Mouse (Mus musculus) urinary bladder, postnatal 14 days (tissue): ENCODE data around the gene Arhgef39.
"Not testable (repeated sequence)": the region's sequence is repeated elsewhere in the genome, so short reads cannot be mapped to it uniquely, and the experiment has no call there.

Source experiments
- DNase-seq: peaks from one replicate; pipeline ENCODE4 v3.0.0; 2021; ENCODE audit warnings: low spot score

The Arhgef39 gene

DNA sequence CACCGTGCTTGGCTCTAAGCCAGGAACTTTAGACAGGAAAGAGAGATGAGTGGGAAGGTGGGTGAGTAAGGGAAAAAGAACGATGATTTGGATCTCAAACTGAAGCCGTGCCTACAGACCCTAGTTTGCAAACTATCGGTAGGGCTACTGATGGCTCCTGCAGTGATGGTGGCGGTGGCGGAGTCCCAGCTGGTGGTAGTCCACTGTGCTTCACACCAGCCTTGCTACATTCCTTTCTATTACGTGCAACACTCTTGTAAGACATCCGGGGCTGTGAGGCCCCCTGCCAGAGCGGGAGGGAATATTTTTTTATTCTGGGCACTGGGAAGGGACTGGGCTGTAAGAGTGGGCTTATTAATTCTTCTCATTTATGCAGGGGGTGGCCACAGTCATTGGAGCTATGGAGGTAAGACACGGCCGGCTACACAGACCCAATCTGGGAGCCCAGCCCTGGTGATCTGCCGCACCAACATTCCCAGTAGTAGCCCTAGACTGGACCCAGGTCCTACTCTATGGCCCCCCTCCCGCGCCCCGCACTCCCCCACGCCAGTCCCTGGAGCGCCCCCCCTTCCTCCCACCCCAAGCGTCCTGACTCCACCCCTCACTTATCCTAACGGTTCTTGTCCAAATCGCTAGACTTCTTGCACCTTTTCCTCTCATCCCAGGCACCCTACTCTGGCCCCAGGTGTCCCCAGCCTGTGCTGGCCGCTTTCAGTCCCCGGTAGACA is 8.6 kb upstream of the Arhgef39 start:
- DNase-seq: no peak

DNA sequence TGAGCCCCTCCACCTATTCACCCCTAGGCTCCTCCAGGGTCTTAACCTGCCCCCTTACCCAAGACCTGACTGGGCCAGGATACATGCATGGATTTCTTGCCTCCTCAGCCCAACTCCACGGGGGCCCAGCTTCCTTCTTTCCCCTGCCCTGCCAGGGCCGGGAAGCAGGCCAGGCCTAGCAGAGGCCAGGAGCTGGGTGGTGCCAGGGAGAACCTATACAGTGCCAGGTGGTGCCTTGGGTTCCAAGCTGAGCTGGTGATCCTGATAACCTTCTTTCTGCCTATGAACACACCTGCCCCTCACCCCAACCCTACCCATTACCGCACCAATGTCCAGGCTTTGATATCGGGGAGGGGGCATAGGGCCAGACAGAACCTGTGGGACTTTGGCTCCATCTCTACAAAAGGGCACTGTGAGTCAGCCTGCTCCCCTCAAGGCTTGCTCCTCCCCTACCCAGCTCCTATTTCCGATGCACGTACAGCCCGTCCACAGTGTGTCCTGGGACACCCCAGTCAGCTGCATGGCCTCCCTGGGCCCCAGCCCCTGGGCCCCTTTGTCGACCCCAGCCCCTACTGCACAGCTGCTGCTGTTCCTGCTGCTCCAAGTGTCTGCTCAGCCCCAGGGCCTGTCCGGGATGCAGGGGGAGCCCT is 7.2 kb upstream of the Arhgef39 start, which contains the start of gene Car9:
TSS of gene Car9 (plus strand) at position 431 of the 650 bp plus-strand sequence.
- DNase-seq: no peak

GRCm38 (mm10) chr4:43506074-43506473 is 6.6 kb upstream of the Arhgef39 start:
- no peak for DNase-seq

- DNase-seq: no peak
These were observed 4.8 kb upstream of the Arhgef39 start for GRCm38 (mm10) chr4:43504269-43504668.

GRCm38 (mm10) chr4:43503506-43503905 is 4.0 kb upstream of the Arhgef39 start:
- no peak for DNase-seq

DNA sequence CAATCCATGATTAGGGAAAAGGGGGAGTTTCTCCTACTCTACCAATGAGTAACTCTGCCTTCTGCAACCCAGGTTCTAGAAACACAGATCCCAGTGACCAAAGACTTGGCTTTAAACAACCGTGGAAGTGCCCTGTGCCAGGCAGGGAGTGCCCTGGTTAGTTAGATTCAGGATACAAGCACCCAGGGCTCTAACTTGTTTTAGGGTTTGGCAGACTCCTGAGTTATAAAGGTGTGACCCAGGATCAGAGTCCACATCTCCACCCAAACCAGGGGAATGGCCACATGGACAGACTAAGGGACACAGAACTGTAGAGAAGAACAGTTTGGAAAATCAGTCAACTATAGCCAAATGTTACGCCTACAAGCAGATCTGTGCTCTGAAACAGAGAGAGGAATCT is 3.5 kb upstream of the Arhgef39 start:
- DNase-seq: no peak

DNA sequence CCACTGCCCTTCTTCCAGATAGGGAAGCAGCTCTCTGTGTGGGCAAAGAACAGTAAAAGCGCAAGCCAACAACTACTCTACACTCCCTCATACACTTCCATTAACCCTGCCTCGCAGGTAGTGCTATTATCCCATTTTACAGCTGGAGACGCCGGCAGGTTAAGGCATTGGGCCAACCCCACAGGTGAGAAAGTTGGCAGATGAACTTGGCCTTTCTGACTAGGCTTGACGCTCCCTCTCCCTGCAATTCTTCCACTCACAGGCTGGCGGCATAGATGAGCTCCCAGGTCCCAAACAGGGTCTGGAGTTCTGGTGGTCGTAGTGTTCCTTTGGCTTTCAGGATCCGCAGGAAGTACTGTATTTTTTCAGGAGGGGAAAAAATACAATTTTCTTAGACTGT is 512 bp downstream of the Arhgef39 start:
- DNase-seq: no peak

DNA sequence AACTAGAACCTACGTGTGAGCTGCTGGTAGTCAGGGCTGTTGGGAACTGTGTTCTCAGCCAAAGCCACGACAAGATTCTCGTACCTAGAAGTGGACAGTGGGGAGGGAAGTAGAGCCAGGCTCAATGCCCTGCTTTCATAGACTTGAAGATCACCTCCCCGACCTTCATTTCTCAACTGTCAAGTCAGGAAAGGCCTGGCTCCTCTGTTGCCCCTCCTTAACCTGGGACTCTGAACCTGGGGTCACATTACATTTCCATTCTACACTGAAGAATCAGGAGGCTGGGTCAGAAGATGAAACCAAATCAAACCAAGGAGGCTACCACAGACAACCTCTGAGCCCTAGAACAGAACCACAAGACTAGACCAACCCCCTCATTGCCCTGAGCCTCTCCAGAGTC is 1.5 kb downstream of the Arhgef39 start:
- DNase-seq: no peak

GRCm38 (mm10) chr4:43497405-43497804 is 2.1 kb downstream of the Arhgef39 start:
- no peak for DNase-seq

DNA sequence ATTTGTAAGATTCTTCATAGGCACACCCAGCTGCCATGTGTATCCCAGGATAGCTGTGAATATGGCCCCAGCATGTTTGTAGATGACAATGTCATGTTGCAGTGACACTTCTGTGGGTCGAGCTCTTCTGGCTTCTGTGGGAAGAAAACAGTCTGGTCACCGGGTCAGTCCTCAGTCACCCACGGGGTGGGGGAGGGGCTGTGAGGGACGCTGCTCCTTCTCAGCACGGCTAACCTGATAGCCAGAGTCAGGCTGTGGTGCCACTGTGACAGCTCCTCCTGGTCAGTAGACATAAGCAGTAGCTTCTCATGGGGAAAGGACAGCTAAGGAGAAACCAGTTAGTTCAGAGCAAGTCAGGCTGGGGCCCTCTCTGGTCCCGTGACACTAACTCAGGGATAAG is 2.9 kb downstream of the Arhgef39 start:
- no peak for DNase-seq

GRCm38 (mm10) chr4:43493846-43494240 is 5.7 kb downstream of the Arhgef39 start:
- no peak for DNase-seq

GRCm38 (mm10) chr4:43493186-43493845 is 6.2 kb downstream of the Arhgef39 start:
- DNase-seq: peak; percentile 96

DNA sequence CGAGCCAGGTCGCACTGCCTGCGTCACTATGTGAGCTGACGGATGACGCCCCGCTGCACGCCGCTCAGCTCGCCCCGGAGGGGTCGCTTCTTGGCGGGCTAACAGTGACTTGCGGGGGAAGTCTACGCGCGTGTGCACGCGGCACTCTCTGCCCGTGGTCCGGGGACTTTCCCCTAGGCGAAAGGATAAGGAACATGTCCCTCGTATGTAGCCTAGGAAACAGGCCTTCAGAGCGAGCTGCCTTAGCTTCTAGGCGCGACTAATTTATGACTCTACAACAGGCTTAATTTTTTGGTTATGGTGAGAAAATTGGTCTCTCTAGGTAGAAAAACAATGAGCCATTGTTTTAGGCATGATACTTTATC is 6.7 kb downstream of the Arhgef39 start, which contains the start of gene Ccdc107:
TSS of gene Ccdc107 (plus strand) at position 80 of the 365 bp plus-strand sequence.
- peak; percentile 92 for DNase-seq

- no peak for DNase-seq
These were observed 7.2 kb downstream of the Arhgef39 start for GRCm38 (mm10) chr4:43492101-43492820.

DNA sequence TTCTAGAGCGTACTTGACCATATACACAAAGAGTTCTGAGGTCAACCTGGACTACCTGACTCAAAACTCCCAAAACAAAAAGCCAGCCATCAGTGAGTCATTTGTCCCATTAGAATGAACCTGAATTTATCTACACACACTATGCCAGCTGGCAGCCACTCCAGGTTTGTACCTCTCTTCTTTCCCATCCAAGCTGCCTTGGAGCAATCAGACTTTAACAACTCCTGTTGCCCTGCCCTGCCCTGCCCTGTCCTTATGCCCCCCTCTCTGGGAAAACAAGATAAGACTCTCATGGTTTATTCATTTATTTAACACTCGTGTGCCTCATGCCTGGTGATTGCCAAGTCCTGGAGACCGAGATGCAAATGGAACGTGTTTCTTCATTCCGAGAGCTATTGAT is 8.7 kb downstream of the Arhgef39 start:
- DNase-seq: no peak

DNA sequence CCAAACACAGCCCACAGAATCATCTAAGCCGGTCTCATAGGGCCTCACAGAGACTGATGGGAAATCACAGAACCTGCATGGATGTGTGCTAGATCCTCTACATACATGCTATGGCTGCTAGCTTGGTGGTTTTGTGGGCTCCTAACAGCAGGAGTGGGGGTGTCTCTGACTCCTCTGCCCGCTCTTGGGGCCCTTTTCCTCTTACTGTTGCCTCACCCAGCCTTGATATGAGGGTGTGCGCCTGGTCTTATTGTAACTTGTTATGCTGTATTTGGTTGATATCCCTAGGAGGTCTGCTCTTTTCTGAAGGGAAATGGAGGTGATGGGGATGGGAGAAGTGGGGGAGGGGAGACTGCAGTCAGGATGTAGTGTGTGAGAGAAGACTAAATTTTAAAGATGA is 9.9 kb downstream of the Arhgef39 start:
- no peak for DNase-seq

DNA sequence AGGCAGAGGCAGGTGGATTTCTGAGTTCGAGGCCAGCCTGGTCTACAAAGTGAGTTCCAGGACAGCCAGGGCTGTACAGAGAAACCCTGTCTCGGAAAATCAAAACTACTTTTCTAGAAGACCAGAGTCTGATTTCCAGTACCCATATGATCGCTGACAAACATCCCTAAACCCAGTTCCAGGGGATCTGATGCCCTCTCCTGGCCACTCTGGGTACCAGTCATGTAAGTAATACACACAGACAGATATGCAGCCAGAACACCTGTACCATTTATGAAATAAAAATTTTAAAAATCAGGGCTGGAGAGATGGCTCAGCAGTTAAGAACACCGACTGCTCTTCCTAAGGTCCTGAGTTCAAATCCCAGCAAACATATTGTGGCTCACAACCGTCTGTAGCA is 13.8 kb downstream of the Arhgef39 start:
- DNase-seq: not testable (repeated sequence)

DNA sequence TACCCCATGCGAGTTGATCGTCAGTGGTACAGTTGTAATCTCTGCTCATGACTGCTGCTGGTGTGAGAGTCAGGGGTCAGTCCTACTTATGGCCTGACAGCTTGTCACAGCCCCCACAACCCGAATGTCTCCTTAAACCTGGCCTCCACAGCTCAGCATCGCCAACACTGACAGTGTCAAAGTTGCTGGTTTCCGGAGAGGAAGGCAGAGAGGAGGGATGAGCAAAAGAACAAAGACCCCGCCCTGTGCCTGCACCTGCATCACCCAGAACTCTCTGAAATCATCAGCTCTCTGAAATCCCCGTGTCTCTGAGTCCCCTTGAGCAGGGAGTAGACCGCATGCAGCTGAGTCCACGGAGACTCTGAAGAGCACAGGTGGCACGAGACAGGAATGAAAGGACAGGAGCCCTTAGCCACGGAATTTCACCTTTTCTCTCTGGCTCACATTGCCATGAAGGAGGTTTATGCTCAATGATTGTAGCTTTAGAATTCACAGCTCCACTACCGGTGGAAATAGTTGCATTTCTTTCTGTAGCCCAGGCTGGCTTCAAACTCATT is 15.9 kb downstream of the Arhgef39 start, which contains the start of gene Sit1:
TSS of gene Sit1 (minus strand) at position 200 of the 557 bp plus-strand sequence.
- no peak for DNase-seq

- DNase-seq: no peak
These were observed 16.9 kb downstream of the Arhgef39 start for GRCm38 (mm10) chr4:43482591-43482990.

DNA sequence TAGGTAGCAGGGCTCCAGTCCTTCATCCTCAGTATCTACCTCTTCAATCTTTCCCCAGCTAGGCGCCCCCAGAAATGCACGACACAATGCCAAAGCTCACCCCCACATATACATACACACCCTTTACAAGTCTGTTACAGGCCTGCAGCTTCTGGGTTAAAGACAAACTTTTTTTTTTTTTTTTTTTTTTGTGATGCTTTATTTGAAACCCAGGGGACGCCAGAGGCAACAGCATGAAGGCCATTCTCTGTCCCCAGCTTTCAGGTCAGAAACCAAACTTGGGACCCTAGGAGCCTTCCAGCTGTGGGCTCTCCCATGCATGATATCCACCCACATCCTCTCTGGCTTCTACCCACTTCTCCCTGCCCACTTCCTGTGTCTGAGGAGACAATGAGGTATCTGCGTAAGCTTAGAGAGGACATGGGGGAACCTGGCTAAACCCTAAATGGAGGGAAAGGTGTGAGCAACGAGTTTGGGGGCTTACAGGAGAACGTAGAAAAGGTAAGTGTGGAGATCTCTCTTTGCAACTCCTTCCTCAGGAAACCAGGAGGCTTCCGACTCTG is 17.5 kb downstream of the Arhgef39 start:
- DNase-seq: no peak

DNA sequence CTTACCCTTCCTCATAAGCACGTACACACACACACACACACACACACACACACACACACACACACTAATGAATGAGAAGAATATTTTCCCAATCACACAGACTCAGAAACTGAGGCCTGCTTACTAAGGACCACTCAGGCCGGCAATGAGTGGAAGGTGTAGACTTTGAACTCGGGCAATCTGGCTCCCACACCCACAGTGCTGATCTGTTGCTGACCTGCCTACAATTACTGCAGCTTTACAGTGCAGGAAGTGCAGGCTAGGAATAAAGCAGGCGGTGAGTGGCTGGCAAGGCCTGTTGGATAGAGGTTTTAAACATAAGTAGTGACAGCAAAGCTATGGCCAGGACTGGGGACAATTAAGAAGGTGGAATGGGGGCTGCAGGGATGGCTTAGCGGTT is 18.5 kb downstream of the Arhgef39 start:
- DNase-seq: no peak
